ENCODE assay signal across 12 mouse cellular contexts in the genomic region with DNA sequence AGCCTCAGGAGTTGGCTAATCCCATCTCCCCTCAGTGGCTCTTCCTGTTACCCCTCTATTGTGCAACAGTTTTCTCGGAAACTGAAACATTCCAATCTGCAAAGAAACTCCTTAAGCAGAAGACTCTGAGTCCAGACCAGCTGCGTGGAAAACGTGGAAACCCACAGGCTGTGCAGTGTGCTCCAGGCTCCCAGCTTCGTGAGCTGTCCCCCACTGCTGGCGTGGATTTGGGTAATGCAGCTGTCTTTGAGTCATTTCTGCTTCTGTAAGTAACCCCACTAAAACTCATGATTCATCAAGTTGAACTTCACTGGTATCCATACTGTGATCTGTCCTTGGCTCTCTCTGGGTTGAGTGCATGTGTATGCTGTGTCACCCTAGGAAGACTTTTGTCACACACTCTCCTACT.
A peak's percentile ranks its signal among the peaks of the same experiment; 100 is the strongest.
DNase-seq lines count a peak whose midpoint lies in the region; ATAC-seq lines count a peak whose summit lies in the region.
"Had no signal": no experiment of that assay in that cellular context is flagged by ENCODE, and none has a peak within 500 bp of the region (broad histone marks: within the 10 kb centered on the region; RNA-seq: fewer than 3 reads in every experiment).

No protein-coding gene starts in this region.

- ATAC-seq in liver, embryonic 11.5 days (replicated peaks; ENCODE audit: low FRiP score): no peak
- ATAC-seq: forebrain, embryonic 16.5 days; hindbrain, postnatal 0 days had no signal

- H3K4me1 ChIP-seq in heart, embryonic 10.5 days: no peaks in the 10 kb centered on the region
- H3K4me1 ChIP-seq in liver, embryonic 11.5 days (replicated peaks; ENCODE audit: control insufficient read depth, insufficient read depth, low read length): no peaks in the 10 kb centered on the region

- no peaks in the 10 kb centered on the region for H3K36me3 ChIP-seq in heart, embryonic 10.5 days
- no peaks in the 10 kb centered on the region for H3K36me3 ChIP-seq in liver, embryonic 11.5 days (ENCODE audit: control insufficient read depth, insufficient read depth, low read length)
- H3K36me3 ChIP-seq: stomach, embryonic 15.5 days had no signal

- WGBS in heart, embryonic 10.5 days: 79% methylated on average over 5 of the region's 5 CpGs
- WGBS in liver, embryonic 11.5 days: 85% methylated on average over 5 of the region's 5 CpGs

- no peak overlapping the region for H3K27ac ChIP-seq in heart, embryonic 10.5 days
- H3K27ac ChIP-seq in liver, embryonic 11.5 days (ENCODE audit: low read depth, low read length): no peak overlapping the region
- H3K27ac ChIP-seq: hindbrain, postnatal 0 days; stomach, embryonic 15.5 days had no signal

- no peak overlapping the region for H3K4me3 ChIP-seq in heart, embryonic 10.5 days
- H3K4me3 ChIP-seq in liver, embryonic 11.5 days (ENCODE audit: low read depth, low read length): no peak overlapping the region
- H3K4me3 ChIP-seq: stomach, embryonic 15.5 days had no signal

- no peak overlapping the region for H3K9ac ChIP-seq in liver, embryonic 11.5 days (ENCODE audit: low read depth, low read length)
- H3K9ac ChIP-seq: stomach, embryonic 15.5 days had no signal

- peak; percentile 52 for DNase-seq in adrenal gland, adult 2 months
- no peak for DNase-seq in adrenal gland, adult 8-10 months
- DNase-seq in adrenal gland, postnatal 36 days: peak; percentile 30 to 34
- peak; percentile 58 for DNase-seq in heart, embryonic 10.5 days (ENCODE audit: low spot score)
- peak; percentile 62 for DNase-seq in lung, postnatal 25 days (ENCODE audit: low spot score)
- no peak for DNase-seq in thymus, postnatal 36 days
- DNase-seq in liver, embryonic 11.5 days (ENCODE audit: low spot score): no peak
- DNase-seq in spleen, adult 12 weeks (ENCODE audit: low spot score): no peak
- DNase-seq: cerebellum, postnatal 25 days had no signal

- no peaks in the 10 kb centered on the region for H3K9me3 ChIP-seq in heart, embryonic 10.5 days
- no peaks in the 10 kb centered on the region for H3K9me3 ChIP-seq in liver, embryonic 11.5 days (ENCODE audit: control insufficient read depth, low read length)
- H3K9me3 ChIP-seq: stomach, embryonic 15.5 days had no signal

- H3K27me3 ChIP-seq in heart, embryonic 10.5 days (ENCODE audit: insufficient read depth, poor library complexity, severe bottlenecking): no peaks in the 10 kb centered on the region
- no peaks in the 10 kb centered on the region for H3K27me3 ChIP-seq in liver, embryonic 11.5 days (replicated peaks; ENCODE audit: control insufficient read depth, insufficient read depth, low read length)
- H3K27me3 ChIP-seq: stomach, embryonic 15.5 days had no signal

- no peak overlapping the region for H3K4me2 ChIP-seq in liver, embryonic 11.5 days
- H3K4me2 ChIP-seq: stomach, embryonic 15.5 days had no signal

Comparison
In these comparisons a context has a peak if more than half of its experiments do, and no peak if none do; other contexts are left out.
1. DNase-seq: peak in adrenal gland, adult 2 months (single experiment), adrenal gland, postnatal 36 days (2 of 2), heart, embryonic 10.5 days (single experiment) and lung, postnatal 25 days (single experiment); none in adrenal gland, adult 8-10 months (single experiment), thymus, postnatal 36 days (0 of 2), liver, embryonic 11.5 days (single experiment) and spleen, adult 12 weeks (single experiment).